In the genomic region with DNA sequence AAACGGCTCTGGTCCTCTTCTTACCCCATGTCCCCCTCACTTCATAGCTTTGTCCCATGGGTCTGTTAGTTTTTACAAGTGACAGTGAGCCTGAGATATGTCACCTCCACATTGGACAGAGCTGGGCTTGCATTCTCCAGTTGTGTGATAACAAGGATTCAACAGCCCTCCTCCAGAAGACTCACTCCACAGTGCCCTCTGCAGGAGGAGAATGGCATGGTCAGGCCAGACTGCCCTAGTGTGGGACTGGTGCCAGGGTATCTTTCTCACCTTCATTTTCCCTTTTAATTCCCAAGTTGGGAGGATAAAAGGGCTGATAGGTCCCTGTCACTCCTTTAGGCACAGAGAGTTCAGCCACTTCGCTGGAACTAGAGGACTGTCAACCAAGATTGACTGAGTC, we compare ENCODE assay signal across 9 mouse cellular contexts.
DNase-seq lines count a peak whose midpoint lies in the region; ATAC-seq and TF ChIP-seq lines count a peak whose summit lies in the region.
"Had no signal": no experiment of that assay in that cellular context is flagged by ENCODE, and none has a peak within 500 bp of the region (broad histone marks: within the 10 kb centered on the region; RNA-seq: fewer than 3 reads in every experiment).

No protein-coding gene starts in this region.

- H3K27ac ChIP-seq in heart, adult 2 months = no peak overlapping the region
- no peak overlapping the region for H3K27ac ChIP-seq in bone marrow macrophage, adult 2 months (ENCODE audit: insufficient read depth, low read depth, low read length)

- no peak for DNase-seq in heart, adult 2 months
- DNase-seq in heart, adult 8-10 months (ENCODE audit: low spot score) = no peak
- DNase-seq in heart, postnatal 14 days = peak; percentile 35 to 65
- no peak for DNase-seq in right cerebral cortex, postnatal 36 days (ENCODE audit: low spot score in 2 of 2)

- no peak for TF ChIP-seq POLR2A in heart, adult 2 months (IDR thresholded peaks at IDR 0.05; ENCODE audit: insufficient read depth, low read depth, low read length)
- no peak for TF ChIP-seq POLR2A in bone marrow macrophage, adult 2 months (IDR thresholded peaks at IDR 0.05; ENCODE audit: borderline replicate concordance, low read depth, low read length)

- WGBS in heart, adult 2 months = 41% methylated on average over 2 of the region's 2 CpGs

- ATAC-seq in CD4-positive, CD25-positive, alpha-beta regulatory T cell, adult 4 months = peak; percentile 29
- ATAC-seq in monocyte, adult 5-6 weeks (replicated peaks; ENCODE audit: insufficient number of reproducible peaks, low FRiP score, low TSS enrichment, poor library complexity, severe bottlenecking) = 0 out of 2 replicates have a peak, but pooled peaks have one; percentile 62
- no peak for ATAC-seq in erythroblast, adult 5-6 weeks (replicated peaks; ENCODE audit: low FRiP score, poor library complexity, severe bottlenecking)

- intact Hi-C loops in heart, adult 2 months (cut with DNase I) = no loop called here
- intact Hi-C loops in heart, postnatal 14 days (cut with DNase I) = no loop called here

- H3K27me3 ChIP-seq in heart, adult 2 months (ENCODE audit: control insufficient read depth, insufficient read depth, low read length) = no peaks in the 10 kb centered on the region
- H3K27me3 ChIP-seq: stomach, embryonic 15.5 days had no signal

- TF ChIP-seq CTCF in heart, adult 2 months (IDR thresholded peaks at IDR 0.05) = peak; percentile 67
- peak; percentile 57 for TF ChIP-seq CTCF in bone marrow macrophage, adult 2 months (IDR thresholded peaks at IDR 0.05; ENCODE audit: low read depth, low read length)

- no peaks in the 10 kb centered on the region for H3K4me1 ChIP-seq in heart, adult 2 months (ENCODE audit: control insufficient read depth, insufficient read depth, low read length)
- H3K4me1 ChIP-seq in bone marrow macrophage, adult 2 months (ENCODE audit: control insufficient read depth, insufficient read depth, low read length) = no peaks in the 10 kb centered on the region

- H3K79me2 ChIP-seq in heart, adult 2 months (replicated peaks; ENCODE audit: control insufficient read depth, insufficient read depth, low read length) = no peaks in the 10 kb centered on the region

- H3K4me3 ChIP-seq in heart, adult 2 months = no peak overlapping the region
- no peak overlapping the region for H3K4me3 ChIP-seq in bone marrow macrophage, adult 2 months (ENCODE audit: insufficient read depth, low read length)
- H3K4me3 ChIP-seq: stomach, embryonic 15.5 days had no signal

- TF ChIP-seq EP300 in heart, adult 2 months (IDR thresholded peaks at IDR 0.05; ENCODE audit: insufficient read depth, low read depth, low read length) = no peak

- no peak overlapping the region for H3K9ac ChIP-seq in heart, adult 2 months (ENCODE audit: low read depth, low read length)
- H3K9ac ChIP-seq: stomach, embryonic 15.5 days had no signal

- H3K36me3 ChIP-seq in heart, adult 2 months (ENCODE audit: control insufficient read depth, insufficient read depth, low read length) = no peaks in the 10 kb centered on the region
- H3K36me3 ChIP-seq: stomach, embryonic 15.5 days had no signal

Comparison
In these comparisons a context has a peak if more than half of its experiments do, and no peak if none do; other contexts are left out.
1. DNase-seq: peak in heart, postnatal 14 days (2 of 2); none in heart, adult 2 months (0 of 2), heart, adult 8-10 months (single experiment) and right cerebral cortex, postnatal 36 days (0 of 2).